Mouse (Mus musculus) cortical plate, adult 2 months (tissue): ENCODE data around the gene Lrrc8c.

Experiments
- CTCF ChIP-seq: fragments of 200-500 bp; IDR thresholded peaks from 2 replicates; pipeline ENCODE4 v1.5.1; 2011; ENCODE audit warnings: mild to moderate bottlenecking, control low read depth, low read length; ENCODE audit not compliant: insufficient read depth; ENCODE audit errors: extremely low read depth
- POLR2A ChIP-seq: fragments of 200-500 bp; IDR thresholded peaks from 2 replicates; pipeline ENCODE4 v1.6.1; 2011; ENCODE audit warnings: mild to moderate bottlenecking, low read length, control low read depth; ENCODE audit not compliant: insufficient read depth; ENCODE audit errors: extremely low read depth

GRCm38 (mm10) chr5:105643276-105643675 lies 124.1 kb downstream of the Lrrc8c start:
- TF ChIP-seq CTCF (no peak), POLR2A (no peak)
